28 mouse cellular contexts compared by ENCODE assay signal in genomic region chr6:147861116-147861515, GRCm38 (mm10).
A peak's percentile ranks its signal among the peaks of the same experiment; 100 is the strongest.
DNase-seq lines count a peak whose midpoint lies in the region; ATAC-seq and TF ChIP-seq lines count a peak whose summit lies in the region.
"Had no signal": no experiment of that assay in that cellular context is flagged by ENCODE, and none has a peak within 500 bp of the region (broad histone marks: within the 10 kb centered on the region; RNA-seq: fewer than 3 reads in every experiment).

No protein-coding gene starts in this region.

- WGBS in forebrain, embryonic 12.5 days: 72% methylated on average over 2 of the region's 2 CpGs
- WGBS in forebrain, postnatal 0 days: 35% methylated on average over 2 of the region's 2 CpGs
- WGBS in forebrain, embryonic 14.5 days: 41% methylated on average over 2 of the region's 2 CpGs

- no peaks in the 10 kb centered on the region for H3K9me3 ChIP-seq in forebrain, embryonic 12.5 days
- no peaks in the 10 kb centered on the region for H3K9me3 ChIP-seq in forebrain, postnatal 0 days (ENCODE audit: low read length)
- no peaks in the 10 kb centered on the region for H3K9me3 ChIP-seq in forebrain, embryonic 14.5 days (replicated peaks; ENCODE audit: control insufficient read depth, low read length)
- H3K9me3 ChIP-seq: embryonic facial prominence, embryonic 10.5 days; embryonic facial prominence, embryonic 13.5 days; G1E; heart, embryonic 12.5 days; heart, embryonic 15.5 days; hindbrain, embryonic 10.5 days had no signal

- H3K9ac ChIP-seq in forebrain, embryonic 12.5 days: no peak overlapping the region
- H3K9ac ChIP-seq in forebrain, postnatal 0 days: no peak overlapping the region
- no peak overlapping the region for H3K9ac ChIP-seq in forebrain, embryonic 14.5 days (ENCODE audit: low read length)
- H3K9ac ChIP-seq: embryonic facial prominence, embryonic 13.5 days; heart, embryonic 12.5 days; heart, embryonic 15.5 days; hindbrain, embryonic 14.5 days had no signal

- DNase-seq in forebrain, postnatal 0 days: no peak
- DNase-seq in brain, embryonic 14.5 days (ENCODE audit: low read depth): peak; percentile 33
- DNase-seq in forebrain, embryonic 14.5 days (ENCODE audit: low spot score): peak; percentile 17
- DNase-seq in layer of hippocampus, postnatal 14 days (ENCODE audit: low spot score in 2 of 2): no peak
- DNase-seq in ovary, postnatal 10 days (ENCODE audit: low spot score): no peak
- DNase-seq: adrenal gland, postnatal 10 days; B cell, adult 2 months; cerebellum, adult 11-12 months; cerebellum, adult 8-10 months; cerebellum, postnatal 10 days; cerebellum, postnatal 36 days; embryo, embryonic 11 days; heart, postnatal 10 days; heart, postnatal 36 days; kidney, adult 2 months had no signal

- no peaks in the 10 kb centered on the region for H3K4me1 ChIP-seq in forebrain, embryonic 12.5 days
- no peaks in the 10 kb centered on the region for H3K4me1 ChIP-seq in forebrain, postnatal 0 days (ENCODE audit: insufficient read depth)
- H3K4me1 ChIP-seq in forebrain, embryonic 14.5 days (ENCODE audit: control insufficient read depth, insufficient read depth, low read length): no peaks in the 10 kb centered on the region
- H3K4me1 ChIP-seq: embryonic facial prominence, embryonic 10.5 days; embryonic facial prominence, embryonic 13.5 days; heart, embryonic 12.5 days; heart, embryonic 15.5 days had no signal

- H3K27me3 ChIP-seq in forebrain, embryonic 12.5 days: no peaks in the 10 kb centered on the region
- no peaks in the 10 kb centered on the region for H3K27me3 ChIP-seq in forebrain, postnatal 0 days (ENCODE audit: insufficient read depth, low read length)
- H3K27me3 ChIP-seq in forebrain, embryonic 14.5 days (replicated peaks; ENCODE audit: control insufficient read depth, insufficient read depth, low read length): no peaks in the 10 kb centered on the region
- H3K27me3 ChIP-seq: CH12.LX; embryonic facial prominence, embryonic 13.5 days; heart, embryonic 12.5 days; heart, embryonic 15.5 days; Patski had no signal

- no peak overlapping the region for H3K27ac ChIP-seq in forebrain, embryonic 12.5 days
- H3K27ac ChIP-seq in forebrain, postnatal 0 days (ENCODE audit: low read depth, low read length): no peak overlapping the region
- H3K27ac ChIP-seq in forebrain, embryonic 14.5 days (ENCODE audit: low read depth, low read length): no peak overlapping the region
- H3K27ac ChIP-seq: embryonic facial prominence, embryonic 10.5 days; embryonic facial prominence, embryonic 13.5 days; gastrocnemius, adult 2 months; heart, embryonic 15.5 days; hindbrain, embryonic 10.5 days; hindbrain, embryonic 14.5 days had no signal

- no peak for TF ChIP-seq POLR2A in brain, embryonic 14.5 days (IDR thresholded peaks at IDR 0.05; ENCODE audit: borderline replicate concordance, extremely low read depth, insufficient read depth, insufficient read length, poor library complexity, severe bottlenecking)

- no peak for TF ChIP-seq CTCF in forebrain, postnatal 0 days (IDR thresholded peaks at IDR 0.05; ENCODE audit: low read depth)
- TF ChIP-seq CTCF in brain, embryonic 14.5 days (IDR thresholded peaks at IDR 0.05; ENCODE audit: borderline replicate concordance, extremely low read depth, insufficient read depth, insufficient read length): no peak

- H3K4me3 ChIP-seq in forebrain, embryonic 12.5 days (replicated peaks): no peak overlapping the region
- H3K4me3 ChIP-seq in forebrain, postnatal 0 days (ENCODE audit: low read depth, low read length): no peak overlapping the region
- no peak overlapping the region for H3K4me3 ChIP-seq in forebrain, embryonic 14.5 days (ENCODE audit: low read depth, low read length)
- H3K4me3 ChIP-seq: embryonic facial prominence, embryonic 10.5 days; embryonic facial prominence, embryonic 13.5 days; erythroblast, embryonic 14.5 days; gastrocnemius, adult 2 months; heart, embryonic 12.5 days; heart, embryonic 15.5 days; hindbrain, embryonic 10.5 days had no signal

- H3K4me2 ChIP-seq in forebrain, embryonic 12.5 days: no peak overlapping the region
- no peak overlapping the region for H3K4me2 ChIP-seq in forebrain, postnatal 0 days (ENCODE audit: low read depth)
- no peak overlapping the region for H3K4me2 ChIP-seq in forebrain, embryonic 14.5 days (ENCODE audit: low read length)
- H3K4me2 ChIP-seq: embryonic facial prominence, embryonic 13.5 days; heart, embryonic 12.5 days; heart, embryonic 15.5 days; hindbrain, embryonic 14.5 days had no signal

- ATAC-seq in forebrain, embryonic 12.5 days (ENCODE audit: low FRiP score): peak; percentile 64; the same call in 1 of the 2 replicates
- no peak for ATAC-seq in forebrain, postnatal 0 days
- peak; percentile 87 for ATAC-seq in forebrain, embryonic 14.5 days
- ATAC-seq: intestine, postnatal 0 days; Patski had no signal

- H3K36me3 ChIP-seq in forebrain, embryonic 12.5 days (replicated peaks): no peaks in the 10 kb centered on the region
- no peaks in the 10 kb centered on the region for H3K36me3 ChIP-seq in forebrain, postnatal 0 days (ENCODE audit: insufficient read depth)
- H3K36me3 ChIP-seq in forebrain, embryonic 14.5 days (ENCODE audit: control insufficient read depth, insufficient read depth, low read length): no peaks in the 10 kb centered on the region
- H3K36me3 ChIP-seq: embryonic facial prominence, embryonic 10.5 days; embryonic facial prominence, embryonic 13.5 days; G1E; heart, embryonic 12.5 days; heart, embryonic 15.5 days; hindbrain, embryonic 10.5 days had no signal

Comparison
In these comparisons a context has a peak if more than half of its experiments do, and no peak if none do; other contexts are left out.
1. DNase-seq: peak in brain, embryonic 14.5 days (single experiment) and forebrain, embryonic 14.5 days (single experiment); none in forebrain, postnatal 0 days (single experiment), layer of hippocampus, postnatal 14 days (0 of 2) and ovary, postnatal 10 days (single experiment).